Mouse (Mus musculus) C2C12 (cell line): ENCODE data around the gene Khnyn. TPM values are rescaled to one million over a fixed set of nuclear protein-coding genes. Genes with fewer than 3 reads are reported as not detected.
A peak's percentile ranks its signal among the peaks of the same experiment; 100 is the strongest.

Experiments
- H3K27me3 ChIP-seq: one replicate; pipeline ENCODE4 v1.6.1; 2011; ENCODE audit not compliant: control insufficient read depth, insufficient read depth, insufficient read length
- H3K36me3 ChIP-seq: one replicate; pipeline ENCODE4 v1.6.1; 2011; ENCODE audit not compliant: control insufficient read depth, insufficient read depth
- H3K4me3 ChIP-seq: one replicate; pipeline ENCODE4 v1.5.1; 2011; ENCODE audit warnings: mild to moderate bottlenecking, control low read depth; ENCODE audit not compliant: poor library complexity, insufficient read depth, severe bottlenecking
- H3K79me2 ChIP-seq: one replicate; pipeline ENCODE4 v1.6.1; 2011; ENCODE audit not compliant: control insufficient read depth, insufficient read depth
- H3K79me3 ChIP-seq: one replicate; pipeline ENCODE4 v1.6.1; 2011; ENCODE audit warnings: low read depth, control low read depth
- H3ac ChIP-seq: one replicate; pipeline ENCODE3; 2011; ENCODE audit warnings: low read depth; ENCODE audit not compliant: control insufficient read depth, insufficient read length
- CEBPB ChIP-seq: IDR thresholded peaks from one replicate; pipeline ENCODE4 v1.6.1; 2011; ENCODE audit warnings: low read depth, mild to moderate bottlenecking, control low read depth, moderate library complexity
- CTCF ChIP-seq: IDR thresholded peaks from one replicate; pipeline ENCODE4 v1.5.1; 2011; ENCODE audit not compliant: control insufficient read depth, insufficient read depth, insufficient read length
- FOSL1 ChIP-seq: IDR thresholded peaks from one replicate; pipeline ENCODE4 v1.8.0; 2011; ENCODE audit warnings: mild to moderate bottlenecking, low read length; ENCODE audit not compliant: poor library complexity, insufficient read depth, severe bottlenecking
- MAX ChIP-seq: IDR thresholded peaks from one replicate; pipeline ENCODE4 v1.6.1; 2011; ENCODE audit warnings: mild to moderate bottlenecking, control low read depth
- MYOD1 ChIP-seq: IDR thresholded peaks from one replicate; pipeline ENCODE4 v1.6.1; 2011; ENCODE audit warnings: low read depth; ENCODE audit not compliant: control insufficient read depth, insufficient read length
- MYOG ChIP-seq: IDR thresholded peaks from one replicate; pipeline ENCODE4 v1.6.1; 2011; ENCODE audit not compliant: control insufficient read depth, insufficient read length; ENCODE audit errors: extremely low read depth
- USF1 ChIP-seq: IDR thresholded peaks from one replicate; pipeline ENCODE4 v1.6.1; 2011; ENCODE audit warnings: low read depth, mild to moderate bottlenecking, control low read depth, moderate library complexity
- polyA plus RNA-seq: library from polyadenylated mRNA; unstranded; fragments of >200 nt; fragmentation: generic; extraction: Trizol; gene quantifications from one replicate; pipeline ENCODE4 v1.2.1, GENCODE M21; 2012; ENCODE audit warnings: missing spikeins

Khnyn gene
- polyA plus RNA-seq, 1 experiment, result 3.6 TPM

GRCm38 (mm10) chr14:55869538-55869937, 15.2 kb upstream of the Khnyn start:
- TF ChIP-seq MYOG (no peak), MAX (no peak)
- Histone ChIP-seq H3K79me2 (no peaks in the 10 kb centered on the region), H3K27me3 (peaks cover 7% of the 10 kb centered on the region), H3K4me3 (no peak overlapping the region), H3K36me3 (no peaks in the 10 kb centered on the region), H3K79me3 (no peaks in the 10 kb centered on the region), H3ac (no peak overlapping the region)

GRCm38 (mm10) chr14:55872039-55872438, 12.7 kb upstream of the Khnyn start:
- H3K79me2 ChIP-seq, result no peaks in the 10 kb centered on the region
- H3K36me3 ChIP-seq, result no peaks in the 10 kb centered on the region
- H3ac ChIP-seq, result no peak overlapping the region
- no peaks in the 10 kb centered on the region for H3K79me3 ChIP-seq
- H3K27me3 ChIP-seq, result no peaks in the 10 kb centered on the region
- H3K4me3 ChIP-seq, result no peak overlapping the region
- TF ChIP-seq MYOG, result no peak
- TF ChIP-seq FOSL1, result no peak
- no peak for TF ChIP-seq MAX
- no peak for TF ChIP-seq USF1
- no peak for TF ChIP-seq MYOD1
- TF ChIP-seq CTCF, result no peak
- TF ChIP-seq CEBPB, result no peak

- H3ac ChIP-seq, result no peak overlapping the region
- H3K36me3 ChIP-seq, result no peaks in the 10 kb centered on the region
- no peaks in the 10 kb centered on the region for H3K27me3 ChIP-seq
- H3K4me3 ChIP-seq, result no peak overlapping the region
- no peaks in the 10 kb centered on the region for H3K79me3 ChIP-seq
- no peaks in the 10 kb centered on the region for H3K79me2 ChIP-seq
- TF ChIP-seq MAX (no peak), MYOG (no peak), CEBPB (no peak), USF1 (no peak), CTCF (no peak), MYOD1 (no peak), FOSL1 (no peak)
Observed at GRCm38 (mm10) chr14:55872551-55872950, 12.2 kb upstream of the Khnyn start.

DNA sequence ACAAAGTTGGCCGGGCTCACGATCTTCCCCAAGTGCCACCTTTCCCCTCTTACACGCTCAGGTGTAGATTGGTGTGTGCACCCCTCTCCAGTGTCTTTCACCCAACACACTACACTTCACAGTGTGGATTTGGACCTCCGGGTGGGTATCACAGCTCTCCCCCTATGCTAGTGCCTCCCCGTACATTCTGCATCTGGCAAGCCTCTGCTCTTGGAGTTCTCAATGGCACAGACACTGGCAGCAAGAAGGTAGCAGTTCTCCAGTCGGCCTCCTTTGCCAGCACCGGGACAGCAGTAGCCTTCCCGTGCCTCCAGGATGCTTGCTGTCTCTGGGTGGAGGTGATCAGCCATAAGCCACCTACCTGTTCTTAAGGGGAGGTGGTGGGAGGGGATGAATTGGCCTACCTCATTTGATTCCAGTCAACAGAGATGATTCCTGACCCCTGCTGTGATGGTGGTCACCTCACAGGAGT, 11.5 kb upstream of the Khnyn start:
- no peaks in the 10 kb centered on the region for H3K36me3 ChIP-seq
- no peaks in the 10 kb centered on the region for H3K27me3 ChIP-seq
- H3K79me3 ChIP-seq, result no peaks in the 10 kb centered on the region
- H3ac ChIP-seq, result no peak overlapping the region
- TF ChIP-seq CEBPB (no peak), MYOD1 (no peak), FOSL1 (no peak), CTCF (no peak), MYOG (no peak), MAX (no peak), USF1 (no peak)
- H3K4me3 ChIP-seq, result no peak overlapping the region
- no peaks in the 10 kb centered on the region for H3K79me2 ChIP-seq

GRCm38 (mm10) chr14:55873714-55874683, 10.7 kb upstream of the Khnyn start:
- Histone ChIP-seq H3K27me3 (no peaks in the 10 kb centered on the region), H3ac (peak overlapping the region; percentile 34), H3K79me3 (no peaks in the 10 kb centered on the region), H3K4me3 (no peak overlapping the region), H3K79me2 (no peaks in the 10 kb centered on the region), H3K36me3 (no peaks in the 10 kb centered on the region)
- TF ChIP-seq FOSL1 (no peak), CTCF (peak; percentile 94), CEBPB (no peak), MYOD1 (no peak), MAX (no peak)
